Mouse (Mus musculus) embryo, embryonic 9.5 days (tissue): ENCODE measurements around the gene Rph3al.
A peak's percentile ranks its signal among the peaks of the same experiment; 100 is the strongest.

ENCODE experiments used
- DNase-seq: peaks from one replicate; pipeline ENCODE4 v3.0.0-alpha.2; 2017; ENCODE audit errors: extremely low spot score

Gene Rph3al

GRCm38 (mm10) chr11:75938379-75938906, at the start of gene Rph3al:
Gene Rph3al, minus strand, starts transcription at chr11:75938429.
- no peak for DNase-seq

GRCm38 (mm10) chr11:75985948-75986347, 47.7 kb upstream of the Rph3al start:
- DNase-seq: no peak

GRCm38 (mm10) chr11:75984581-75984980, 46.4 kb upstream of the Rph3al start:
- DNase-seq: no peak

- no peak for DNase-seq
Measured at GRCm38 (mm10) chr11:75983194-75983593, 45.0 kb upstream of the Rph3al start.

- no peak for DNase-seq
Measured at GRCm38 (mm10) chr11:75980413-75980812, 42.2 kb upstream of the Rph3al start.

- no peak for DNase-seq
Measured at GRCm38 (mm10) chr11:75978051-75978450, 39.8 kb upstream of the Rph3al start.

- no peak for DNase-seq
Measured at GRCm38 (mm10) chr11:75976748-75977147, 38.5 kb upstream of the Rph3al start.

- DNase-seq: no peak
Measured at GRCm38 (mm10) chr11:75973988-75974387, 35.8 kb upstream of the Rph3al start.

GRCm38 (mm10) chr11:75972916-75973567, 34.8 kb upstream of the Rph3al start:
- DNase-seq: no peak

- no peak for DNase-seq
Measured at GRCm38 (mm10) chr11:75972188-75972587, 34.0 kb upstream of the Rph3al start.

- DNase-seq: no peak
Measured at GRCm38 (mm10) chr11:75970629-75971028, 32.4 kb upstream of the Rph3al start.

- no peak for DNase-seq
Measured at GRCm38 (mm10) chr11:75968761-75969160, 30.5 kb upstream of the Rph3al start.

- DNase-seq: peak; percentile 80
Measured at GRCm38 (mm10) chr11:75966401-75967372, 28.5 kb upstream of the Rph3al start.

GRCm38 (mm10) chr11:75965674-75966400, 27.6 kb upstream of the Rph3al start:
- peak; percentile 67 for DNase-seq

- no peak for DNase-seq
Measured at GRCm38 (mm10) chr11:75964476-75964730, 26.2 kb upstream of the Rph3al start.

- DNase-seq: peak; percentile 79
Measured at GRCm38 (mm10) chr11:75963730-75964475, 25.7 kb upstream of the Rph3al start.

- no peak for DNase-seq
Measured at GRCm38 (mm10) chr11:75961782-75962181, 23.6 kb upstream of the Rph3al start.

GRCm38 (mm10) chr11:75957124-75957832, 19.0 kb upstream of the Rph3al start:
- DNase-seq: no peak

- DNase-seq: no peak
Measured at GRCm38 (mm10) chr11:75956651-75957050, 18.4 kb upstream of the Rph3al start.

GRCm38 (mm10) chr11:75954896-75955295, 16.7 kb upstream of the Rph3al start:
- DNase-seq: no peak

- no peak for DNase-seq
Measured at GRCm38 (mm10) chr11:75951895-75952294, 13.7 kb upstream of the Rph3al start.
